Mouse (Mus musculus): Measurements from ENCODE around the gene Nudt17. TPM values are rescaled to one million over a fixed set of nuclear protein-coding genes. Genes with fewer than 3 reads are reported as not detected.
"Not testable (repeated sequence)": the region's sequence is repeated elsewhere in the genome, so short reads cannot be mapped to it uniquely, and the experiment has no call there.

The Nudt17 gene
- total RNA-seq, 2 experiments from 2014 or later = 3.1 to 5.3 TPM

GRCm38 (mm10) chr3:96669727-96670468 lies 38.5 kb downstream of the Nudt17 start, which contains the start of gene Ankrd35:
Gene Ankrd35 (plus strand): TSS chr3:96670131.
- DNase-seq = peak; percentile 85

GRCm38 (mm10) chr3:96668424-96669067 lies 39.8 kb downstream of the Nudt17 start:
- DNase-seq = no peak

GRCm38 (mm10) chr3:96667316-96667715 lies 41.0 kb downstream of the Nudt17 start:
- peak; percentile 51 for DNase-seq

- no peak for DNase-seq
These were observed 41.4 kb downstream of the Nudt17 start for GRCm38 (mm10) chr3:96666916-96667315.

GRCm38 (mm10) chr3:96665732-96666363 lies 42.5 kb downstream of the Nudt17 start:
- DNase-seq = not testable (repeated sequence)

- DNase-seq = peak; percentile 87
These were observed 44.7 kb downstream of the Nudt17 start for GRCm38 (mm10) chr3:96663432-96664239.

- DNase-seq = no peak
These were observed 45.5 kb downstream of the Nudt17 start for GRCm38 (mm10) chr3:96662731-96663316.

- DNase-seq = no peak
These were observed 47.5 kb downstream of the Nudt17 start for GRCm38 (mm10) chr3:96660901-96661300.

Other genes with a start within 250 kb of the Nudt17 start
- 10 to 100 TPM; 14.0 to 29.6 TPM for gene Hfe2, start 183.4 kb downstream of the Nudt17 start, total RNA-seq (2021)
- gene Txnip, start 150.6 kb downstream of the Nudt17 start, total RNA-seq (2021) = 100 to 1,000 TPM; 601 to 945 TPM
- gene Gm16253, start 131.6 kb downstream of the Nudt17 start, total RNA-seq (2021) = under 1 TPM in 1 of 2 experiments, not detected in 1; 0.61 TPM
- 10 to 100 TPM; 29.3 to 34.3 TPM for gene Polr3gl, start 114.4 kb downstream of the Nudt17 start, total RNA-seq (2021)
- gene Ankrd34a, start 111.9 kb downstream of the Nudt17 start, total RNA-seq (2021) = under 1 TPM; 0.54 to 0.55 TPM
- gene Lix1l, start 107.4 kb downstream of the Nudt17 start, total RNA-seq (2021) = 10 to 100 TPM; 33.3 to 42.6 TPM
- gene Rbm8a, start 78.6 kb downstream of the Nudt17 start, total RNA-seq (2021) = 10 to 100 TPM; 68.8 to 72.9 TPM
- 10 to 100 TPM; 46.7 to 48.4 TPM for gene Pex11b, start 73.2 kb downstream of the Nudt17 start, total RNA-seq (2021)
- under 1 TPM; 0.24 to 0.33 TPM for gene Gm42957, start 73.1 kb downstream of the Nudt17 start, total RNA-seq (2021)
- 1 to 10 TPM; 1.8 to 2.0 TPM for gene Itga10, start 63.0 kb downstream of the Nudt17 start, total RNA-seq (2021)
- gene Ankrd35, start 38.4 kb downstream of the Nudt17 start, total RNA-seq (2021) = 1 to 10 TPM; 1.5 to 1.9 TPM
- gene Pias3, start 12.2 kb downstream of the Nudt17 start, total RNA-seq (2021) = 10 to 100 TPM; 22.0 to 32.0 TPM
- 10 to 100 TPM; 28.0 to 32.7 TPM for gene Polr3c, start 19.1 kb upstream of the Nudt17 start, total RNA-seq (2021)
- 10 to 100 TPM; 34.1 to 35.7 TPM for gene Rnf115, start 19.1 kb upstream of the Nudt17 start, total RNA-seq (2021)
- 1 to 10 TPM; 4.9 to 9.1 TPM for gene Pdzk1, start 120.7 kb upstream of the Nudt17 start, total RNA-seq (2021)
- gene Cd160, start 120.8 kb upstream of the Nudt17 start, total RNA-seq (2021) = under 1 TPM; 0.27 to 0.39 TPM
- 1 to 10 TPM; 3.9 to 4.4 TPM for gene Gja5, start 196.1 kb upstream of the Nudt17 start, total RNA-seq (2021)
- 10 to 100 TPM; 27.7 to 31.2 TPM for gene Gpr89, start 196.8 kb upstream of the Nudt17 start, total RNA-seq (2021)
- not detected for gene Gja8, start 217.5 kb upstream of the Nudt17 start, total RNA-seq (2021)

All from adrenal gland, postnatal 10 days (tissue).